Mouse (Mus musculus): ENCODE results near the gene Rasgrf1. TPM values are rescaled to one million over a fixed set of nuclear protein-coding genes. Genes with fewer than 3 reads are reported as not detected.

Rasgrf1 gene
- polyA plus RNA-seq (2011; ENCODE audit: insufficient read depth, insufficient read length, low replicate concordance, missing spikeins): not detected in 2 replicates

DNA sequence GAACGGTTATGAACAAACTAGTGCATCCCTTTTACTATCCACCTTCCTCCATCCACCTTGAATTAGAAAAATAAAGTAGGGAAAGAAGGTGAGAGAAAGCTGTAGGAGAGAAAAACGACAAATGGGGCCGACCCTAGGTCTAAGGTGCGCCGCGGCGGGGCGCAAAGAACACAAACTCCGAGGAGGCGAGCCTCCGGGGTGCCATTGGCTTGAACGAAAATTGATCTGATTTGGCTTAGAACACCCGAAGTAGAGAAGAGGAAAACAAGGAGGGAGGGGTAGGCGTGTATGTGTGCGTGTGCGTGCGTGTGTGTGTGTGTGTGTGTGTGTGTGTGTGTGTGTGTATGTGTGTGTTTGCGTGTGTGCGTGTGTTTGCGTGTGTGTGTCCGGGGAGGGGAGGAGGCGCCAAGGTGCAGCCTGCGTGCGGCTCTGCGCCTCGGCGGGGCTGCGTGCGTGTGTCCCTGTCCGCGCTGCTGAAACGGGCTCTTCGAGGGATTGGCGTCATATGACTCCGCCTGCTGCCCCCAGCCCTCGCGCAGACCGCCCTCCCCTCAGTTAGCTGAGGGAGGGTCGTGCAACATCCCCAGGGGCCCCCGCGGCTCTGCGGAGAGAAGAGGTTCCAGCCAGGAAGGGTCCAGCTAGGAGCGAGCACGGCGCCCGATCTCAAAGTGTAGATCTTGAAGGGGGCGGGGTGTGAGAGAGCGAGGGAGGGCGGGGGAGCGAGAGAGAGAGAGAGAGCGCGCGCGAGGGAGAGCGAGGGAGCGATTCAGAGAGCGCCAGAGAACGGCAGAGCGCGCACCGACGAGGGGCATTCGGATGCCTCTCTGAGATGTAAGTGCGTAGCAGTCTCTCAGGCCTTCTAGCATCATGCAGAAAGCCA, at the start of gene Rasgrf1:
TSS of gene Rasgrf1 (plus strand) at position 778 of the 880 bp plus-strand sequence.
- 2% methylated on average over 61 of the region's 64 CpGs for WGBS
- no peaks in the 10 kb centered on the region for H3K4me1 ChIP-seq (ENCODE audit: control insufficient read depth, insufficient read depth, low read length)
- TF ChIP-seq POLR2A (IDR thresholded peaks at IDR 0.05; ENCODE audit: borderline replicate concordance, control insufficient read depth, low read depth, low read length) (no peak), CTCF (IDR thresholded peaks at IDR 0.05; ENCODE audit: control insufficient read depth, insufficient read depth, low read length) (no peak)
- H3K4me3 ChIP-seq (replicated peaks; ENCODE audit: control insufficient read depth, low read depth, low read length): no peak within 1 kb of the TSS
- H3K27ac ChIP-seq (ENCODE audit: control insufficient read depth, insufficient read depth, low read depth, low read length, poor library complexity): no peak within 1 kb of the TSS; the same call in 1 of the 2 replicates

- 80% methylated on average over 11 of the region's 11 CpGs for WGBS
These were observed 49.6 kb upstream of the Rasgrf1 start for GRCm38 (mm10) chr9:89860145-89860544.

GRCm38 (mm10) chr9:89860584-89860983, 49.1 kb upstream of the Rasgrf1 start:
- TF ChIP-seq CTCF (IDR thresholded peaks at IDR 0.05; ENCODE audit: control insufficient read depth, insufficient read depth, low read length): no peak
- TF ChIP-seq POLR2A (IDR thresholded peaks at IDR 0.05; ENCODE audit: borderline replicate concordance, control insufficient read depth, low read depth, low read length): no peak
- 81% methylated on average over 6 of the region's 6 CpGs for WGBS

More at GRCm38 (mm10) chr9:89860145-89860544, 49.6 kb upstream of the Rasgrf1 start:
- Histone ChIP-seq H3K27ac (ENCODE audit: control insufficient read depth, insufficient read depth, low read depth, low read length, poor library complexity) (no peak overlapping the region), H3K4me1 (ENCODE audit: control insufficient read depth, insufficient read depth, low read length) (no peaks in the 10 kb centered on the region), H3K4me3 (replicated peaks; ENCODE audit: control insufficient read depth, low read depth, low read length) (no peak overlapping the region)
- no peak for TF ChIP-seq POLR2A (IDR thresholded peaks at IDR 0.05; ENCODE audit: borderline replicate concordance, control insufficient read depth, low read depth, low read length)
- no peak for TF ChIP-seq CTCF (IDR thresholded peaks at IDR 0.05; ENCODE audit: control insufficient read depth, insufficient read depth, low read length)

DNA sequence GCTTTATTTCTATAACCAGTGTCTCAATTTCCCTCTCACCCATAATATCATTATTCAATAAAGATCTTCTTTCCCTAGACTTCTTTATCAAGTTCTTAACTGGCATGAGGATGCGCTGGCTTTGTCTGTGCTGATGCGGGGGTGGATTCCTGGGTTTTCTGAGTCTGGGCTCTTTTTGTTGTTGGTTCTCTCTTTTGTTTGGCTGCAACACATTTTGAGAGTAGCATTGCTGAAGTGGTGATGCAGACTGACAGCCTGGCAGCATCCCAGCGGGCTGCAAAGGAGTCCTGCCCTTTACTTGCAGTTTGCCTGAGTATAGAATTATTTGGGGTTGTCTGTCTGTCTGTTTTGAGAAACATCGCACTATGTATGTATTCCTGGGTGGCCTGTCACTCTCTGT, 42.6 kb upstream of the Rasgrf1 start:
- H3K27ac ChIP-seq (ENCODE audit: control insufficient read depth, insufficient read depth, low read depth, low read length, poor library complexity): no peak overlapping the region
- WGBS: 76% methylated on average over 4 of the region's 4 CpGs
- TF ChIP-seq POLR2A (IDR thresholded peaks at IDR 0.05; ENCODE audit: borderline replicate concordance, control insufficient read depth, low read depth, low read length) (no peak), CTCF (IDR thresholded peaks at IDR 0.05; ENCODE audit: control insufficient read depth, insufficient read depth, low read length) (no peak)
- no peak overlapping the region for H3K4me3 ChIP-seq (replicated peaks; ENCODE audit: control insufficient read depth, low read depth, low read length)
- no peaks in the 10 kb centered on the region; the same call in 1 of the 2 replicates for H3K4me1 ChIP-seq (ENCODE audit: control insufficient read depth, insufficient read depth, low read length)

More at GRCm38 (mm10) chr9:89860584-89860983, 49.1 kb upstream of the Rasgrf1 start:
- Histone ChIP-seq H3K4me3 (replicated peaks; ENCODE audit: control insufficient read depth, low read depth, low read length) (no peak overlapping the region), H3K27ac (ENCODE audit: control insufficient read depth, insufficient read depth, low read depth, low read length, poor library complexity) (no peak overlapping the region), H3K4me1 (ENCODE audit: control insufficient read depth, insufficient read depth, low read length) (no peaks in the 10 kb centered on the region)

- Histone ChIP-seq H3K27ac (ENCODE audit: control insufficient read depth, insufficient read depth, low read depth, low read length, poor library complexity) (no peak overlapping the region), H3K4me3 (replicated peaks; ENCODE audit: control insufficient read depth, low read depth, low read length) (no peak overlapping the region), H3K4me1 (ENCODE audit: control insufficient read depth, insufficient read depth, low read length) (peaks cover 1% of the 10 kb centered on the region; the same call in 1 of the 2 replicates)
- WGBS: 61% methylated on average over 16 of the region's 16 CpGs
- TF ChIP-seq POLR2A (IDR thresholded peaks at IDR 0.05; ENCODE audit: borderline replicate concordance, control insufficient read depth, low read depth, low read length) (no peak), CTCF (IDR thresholded peaks at IDR 0.05; ENCODE audit: control insufficient read depth, insufficient read depth, low read length) (no peak)
These were observed 41.5 kb upstream of the Rasgrf1 start for GRCm38 (mm10) chr9:89868093-89868729.

DNA sequence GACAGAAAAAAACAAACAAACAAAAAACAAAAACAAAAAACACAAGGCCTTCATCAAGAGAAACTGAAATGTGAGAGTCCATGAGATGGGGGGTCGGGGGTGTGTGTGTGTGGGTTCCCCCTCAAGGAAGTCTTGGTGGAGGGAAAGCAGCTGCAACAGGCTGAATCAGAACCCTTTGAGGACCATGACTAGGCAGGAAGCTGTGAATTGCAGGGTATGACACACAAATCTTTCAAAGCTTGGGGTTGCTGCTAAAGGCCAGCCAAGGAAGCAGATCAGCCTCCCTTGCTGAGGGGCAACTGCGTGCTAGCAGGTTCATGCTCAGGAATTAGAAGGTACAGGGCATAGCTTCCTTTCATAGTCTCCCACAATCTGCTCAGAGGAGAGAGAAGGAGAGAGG, 40.1 kb upstream of the Rasgrf1 start:
- WGBS: 17% methylated on average over 2 of the region's 2 CpGs
- Histone ChIP-seq H3K4me3 (replicated peaks; ENCODE audit: control insufficient read depth, low read depth, low read length) (no peak overlapping the region), H3K27ac (ENCODE audit: control insufficient read depth, insufficient read depth, low read depth, low read length, poor library complexity) (no peak overlapping the region), H3K4me1 (ENCODE audit: control insufficient read depth, insufficient read depth, low read length) (peaks cover 1% of the 10 kb centered on the region; the same call in 1 of the 2 replicates)
- TF ChIP-seq POLR2A (IDR thresholded peaks at IDR 0.05; ENCODE audit: borderline replicate concordance, control insufficient read depth, low read depth, low read length): no peak
- TF ChIP-seq CTCF (IDR thresholded peaks at IDR 0.05; ENCODE audit: control insufficient read depth, insufficient read depth, low read length): no peak

- Histone ChIP-seq H3K4me3 (replicated peaks; ENCODE audit: control insufficient read depth, low read depth, low read length) (no peak overlapping the region), H3K27ac (ENCODE audit: control insufficient read depth, insufficient read depth, low read depth, low read length, poor library complexity) (no peak overlapping the region), H3K4me1 (ENCODE audit: control insufficient read depth, insufficient read depth, low read length) (peaks cover 1% of the 10 kb centered on the region; the same call in 1 of the 2 replicates)
- 48% methylated on average over 8 of the region's 8 CpGs for WGBS
- TF ChIP-seq CTCF (IDR thresholded peaks at IDR 0.05; ENCODE audit: control insufficient read depth, insufficient read depth, low read length): no peak
- TF ChIP-seq POLR2A (IDR thresholded peaks at IDR 0.05; ENCODE audit: borderline replicate concordance, control insufficient read depth, low read depth, low read length): no peak
These were observed 39.1 kb upstream of the Rasgrf1 start for GRCm38 (mm10) chr9:89870531-89871150.

All from bone marrow, adult 2 months (tissue).